Mouse (Mus musculus) intestine, embryonic 14.5 days (tissue): ENCODE results near the gene Odf4. TPM values are rescaled to one million over a fixed set of nuclear protein-coding genes. Genes with fewer than 3 reads are reported as not detected.

Experiments
- ATAC-seq: fragments of 200-750 bp; cut with Nextera tagmentation; replicated peaks from 2 replicates; pipeline ENCODE4 v1.8.0; 2017; ENCODE audit warnings: low read depth, moderate number of reproducible peaks, moderate TSS enrichment, moderate library complexity; ENCODE audit not compliant: low FRiP score, low TSS enrichment
- DNase-seq: peaks from one replicate; pipeline ENCODE4 v3.0.0-alpha.2; 2018; ENCODE audit warnings: low spot score
- H3K27ac ChIP-seq: fragments of 300-500 bp; sonication (generic); 2 replicates; pipeline ENCODE4 v1.5.1; 2014; ENCODE audit warnings: low read depth, mild to moderate bottlenecking, control low read depth
- H3K27me3 ChIP-seq: fragments of 300-500 bp; sonication (generic); replicated peaks from 2 replicates; pipeline ENCODE4 v1.6.1; 2014; ENCODE audit warnings: low read length, control low read depth; ENCODE audit not compliant: control insufficient read depth, insufficient read depth
- H3K36me3 ChIP-seq: fragments of 300-500 bp; sonication (generic); 2 replicates; pipeline ENCODE4 v1.6.1; 2014; ENCODE audit warnings: low read length, control low read depth; ENCODE audit not compliant: control insufficient read depth, insufficient read depth
- H3K4me1 ChIP-seq: fragments of 300-500 bp; sonication (generic); replicated peaks from 2 replicates; pipeline ENCODE4 v1.6.1; 2014; ENCODE audit warnings: low read length, control low read depth, mixed read lengths; ENCODE audit not compliant: control insufficient read depth, insufficient read depth
- H3K4me2 ChIP-seq: fragments of 300-500 bp; sonication (generic); 2 replicates; pipeline ENCODE4 v1.6.1; 2014; ENCODE audit warnings: low read length
- H3K4me3 ChIP-seq: fragments of 300-500 bp; sonication (generic); 2 replicates; pipeline ENCODE4 v1.5.1; 2014; ENCODE audit warnings: low read depth, low read length, control low read depth, mixed read lengths
- H3K9ac ChIP-seq: fragments of 300-500 bp; sonication (generic); 2 replicates; pipeline ENCODE4 v1.6.1; 2014; ENCODE audit warnings: mild to moderate bottlenecking, low read length
- H3K9me3 ChIP-seq: fragments of 300-500 bp; sonication (generic); 2 replicates; pipeline ENCODE4 v1.6.1; 2016; ENCODE audit warnings: low read length, control low read depth; ENCODE audit not compliant: control insufficient read depth
- WGBS: fragments of 180-500 bp; shearing (Covaris S2); extraction: QIAGEN DNeasy Blood & Tissue Kit; methylation state at CpG from one replicate; pipeline ENCODE4 v1.1.7; 2014; 5-methylcytosine and 5-hydroxymethylcytosine counted together
- polyA plus RNA-seq: library from polyadenylated mRNA; unstranded; fragments of >200 nt; fragmentation: Nextera tagmentation; extraction: Ambion mirVana; gene quantifications from 2 replicates; pipeline ENCODE4 v1.2.1, GENCODE M21; 2014

The Odf4 gene
- polyA plus RNA-seq, 1 experiment from 2014 or later = 0.22 TPM

GRCm38 (mm10) chr11:68884368-68884767 lies 42.5 kb downstream of the Odf4 start:
- DNase-seq = no peak
- Histone ChIP-seq H3K27me3 (no peaks in the 10 kb centered on the region), H3K27ac (no peak overlapping the region), H3K4me2 (no peak overlapping the region), H3K4me1 (no peaks in the 10 kb centered on the region), H3K36me3 (no peaks in the 10 kb centered on the region), H3K9me3 (no peaks in the 10 kb centered on the region), H3K4me3 (no peak overlapping the region), H3K9ac (no peak overlapping the region)
- no peak for ATAC-seq
- 69% methylated on average over 5 of the region's 5 CpGs for WGBS

- Histone ChIP-seq H3K4me3 (no peak overlapping the region), H3K27ac (no peak overlapping the region), H3K9me3 (no peaks in the 10 kb centered on the region), H3K27me3 (no peaks in the 10 kb centered on the region), H3K4me1 (no peaks in the 10 kb centered on the region), H3K4me2 (no peak overlapping the region), H3K36me3 (no peaks in the 10 kb centered on the region), H3K9ac (no peak overlapping the region)
- 78% methylated on average over 2 of the region's 2 CpGs for WGBS
- ATAC-seq (no peak), DNase-seq (no peak)
Observed at GRCm38 (mm10) chr11:68883843-68884242, 43.0 kb downstream of the Odf4 start.

GRCm38 (mm10) chr11:68882107-68882506 lies 44.8 kb downstream of the Odf4 start:
- no peaks in the 10 kb centered on the region for H3K36me3 ChIP-seq
- 21% methylated on average over 14 of the region's 14 CpGs for WGBS
- no peaks in the 10 kb centered on the region for H3K4me1 ChIP-seq
- no peak for DNase-seq
- H3K4me2 ChIP-seq = no peak overlapping the region
- no peak overlapping the region for H3K9ac ChIP-seq
- no peak overlapping the region for H3K4me3 ChIP-seq
- no peaks in the 10 kb centered on the region for H3K9me3 ChIP-seq
- no peak overlapping the region for H3K27ac ChIP-seq
- no peaks in the 10 kb centered on the region for H3K27me3 ChIP-seq
- no peak for ATAC-seq

GRCm38 (mm10) chr11:68878811-68879210 lies 48.1 kb downstream of the Odf4 start:
- Histone ChIP-seq H3K27me3 (no peaks in the 10 kb centered on the region), H3K4me2 (no peak overlapping the region), H3K9me3 (no peaks in the 10 kb centered on the region), H3K27ac (no peak overlapping the region), H3K36me3 (no peaks in the 10 kb centered on the region), H3K4me1 (no peaks in the 10 kb centered on the region), H3K9ac (no peak overlapping the region), H3K4me3 (no peak overlapping the region)
- 79% methylated on average over 5 of the region's 5 CpGs for WGBS
- ATAC-seq (no peak), DNase-seq (no peak)

GRCm38 (mm10) chr11:68874841-68875240 lies 52.0 kb downstream of the Odf4 start:
- no peak overlapping the region for H3K27ac ChIP-seq
- ATAC-seq = no peak
- DNase-seq = peak; percentile 73
- no peak overlapping the region for H3K4me3 ChIP-seq
- H3K9me3 ChIP-seq = no peaks in the 10 kb centered on the region
- 0% methylated on average over 2 of the region's 2 CpGs for WGBS
- no peak overlapping the region for H3K9ac ChIP-seq
- H3K36me3 ChIP-seq = no peaks in the 10 kb centered on the region
- H3K27me3 ChIP-seq = no peaks in the 10 kb centered on the region
- no peak overlapping the region for H3K4me2 ChIP-seq
- H3K4me1 ChIP-seq = no peaks in the 10 kb centered on the region

Other genes with a start within 250 kb of the Odf4 start
- 108 and 116 TPM in 2 replicates for gene Myh10, start 235.5 kb downstream of the Odf4 start, polyA plus RNA-seq
- 60.0 and 60.3 TPM in 2 replicates for gene Ndel1, start 55.2 kb downstream of the Odf4 start, polyA plus RNA-seq
- 0.07 and 0.11 TPM in 2 replicates for gene Rnf222, start 38.5 kb downstream of the Odf4 start, polyA plus RNA-seq
- 1,271 and 1,334 TPM in 2 replicates for gene Rpl26, start 25.5 kb downstream of the Odf4 start, polyA plus RNA-seq
- 9.6 and 9.9 TPM in 2 replicates for gene Arhgef15, start 30.4 kb upstream of the Odf4 start, polyA plus RNA-seq
- 3.0 and 3.2 TPM in 2 replicates for gene Slc25a35, start 41.0 kb upstream of the Odf4 start, polyA plus RNA-seq
- gene Rangrf, start 48.1 kb upstream of the Odf4 start, polyA plus RNA-seq = 67.3 and 72.7 TPM in 2 replicates
- 32.9 and 38.7 TPM in 2 replicates for gene Pfas, start 81.4 kb upstream of the Odf4 start, polyA plus RNA-seq
- 46.6 and 53.1 TPM in 2 replicates for gene Ctc1, start 88.8 kb upstream of the Odf4 start, polyA plus RNA-seq
- gene Aurkb, start 118.6 kb upstream of the Odf4 start, polyA plus RNA-seq = 150 and 170 TPM in 2 replicates
- gene Borcs6, start 132.6 kb upstream of the Odf4 start, polyA plus RNA-seq = 8.8 TPM in 2 replicates
- gene Tmem107, start 143.7 kb upstream of the Odf4 start, polyA plus RNA-seq = 50.1 and 58.9 TPM in 2 replicates
- gene Vamp2, start 161.4 kb upstream of the Odf4 start, polyA plus RNA-seq = 76.7 TPM in 2 replicates
- 10.5 and 13.4 TPM in 2 replicates for gene Per1, start 168.1 kb upstream of the Odf4 start, polyA plus RNA-seq
- 0.28 and 0.32 TPM in 2 replicates for gene Hes7, start 193.3 kb upstream of the Odf4 start, polyA plus RNA-seq
- gene 9130213A22Rik, start 195.5 kb upstream of the Odf4 start, polyA plus RNA-seq = 0.19 and 0.30 TPM in 2 replicates
- gene Aloxe3, start 198.8 kb upstream of the Odf4 start, polyA plus RNA-seq = 0.18 and 0.71 TPM in 2 replicates
- 0.12 and 0.28 TPM in 2 replicates for gene Alox12b, start 229.9 kb upstream of the Odf4 start, polyA plus RNA-seq